Mouse (Mus musculus): ENCODE measurements around the gene Myrfl.

- TF ChIP-seq CTCF (IDR thresholded peaks at IDR 0.05; ENCODE audit: low read depth, low read length) (no peak), POLR2A (IDR thresholded peaks at IDR 0.05; ENCODE audit: borderline replicate concordance, low read depth, low read length) (no peak)
Observed at GRCm38 (mm10) chr10:116933794-116934193, 37.1 kb upstream of the Myrfl start.

All from bone marrow macrophage, adult 2 months (primary cell).